ENCODE assay signal across 10 mouse cellular contexts in genomic region chr13:91431392-91432355, GRCm38 (mm10). TPM values are rescaled to one million over a fixed set of nuclear protein-coding genes. Genes with fewer than 3 reads are reported as not detected.
DNase-seq lines count a peak whose midpoint lies in the region; ATAC-seq and TF ChIP-seq lines count a peak whose summit lies in the region.
"Had no signal": no experiment of that assay in that cellular context is flagged by ENCODE, and none has a peak within 500 bp of the region (broad histone marks: within the 10 kb centered on the region; RNA-seq: fewer than 3 reads in every experiment).

No protein-coding gene starts in this region.

- no peak overlapping the region; the same call in 1 of the 2 replicates for H3K4me3 ChIP-seq in left cerebral cortex, adult 2 months
- no peak overlapping the region for H3K4me3 ChIP-seq in embryonic facial prominence, embryonic 11.5 days (ENCODE audit: low read depth, low read length)
- H3K4me3 ChIP-seq in hindbrain, embryonic 12.5 days, result no peak overlapping the region
- no peak overlapping the region for H3K4me3 ChIP-seq in heart, embryonic 11.5 days (ENCODE audit: low read depth, low read length)

- ATAC-seq in embryonic facial prominence, embryonic 11.5 days (replicated peaks; ENCODE audit: insufficient number of reproducible peaks, low FRiP score, low TSS enrichment, low read depth), result no peak; the same call in 1 of the 2 replicates
- ATAC-seq in hindbrain, embryonic 12.5 days (ENCODE audit: low FRiP score), result peak; percentile 70; the same call in 1 of the 2 replicates
- no peak for ATAC-seq in heart, embryonic 11.5 days (replicated peaks; ENCODE audit: insufficient number of reproducible peaks, low FRiP score, low TSS enrichment)

- H3K9ac ChIP-seq in embryonic facial prominence, embryonic 11.5 days (replicated peaks; ENCODE audit: low read length), result no peak overlapping the region
- H3K9ac ChIP-seq in hindbrain, embryonic 12.5 days, result no peak overlapping the region
- H3K9ac ChIP-seq in heart, embryonic 11.5 days (ENCODE audit: low read depth, low read length), result no peak overlapping the region

- DNase-seq in left cerebral cortex, adult 2 months (ENCODE audit: extremely low spot score in 1 of 2, low spot score in 2 of 2), result no peak
- DNase-seq in left cerebral cortex, postnatal 4 days, result no peak
- DNase-seq in embryonic facial prominence, embryonic 11.5 days (ENCODE audit: low spot score), result peak; percentile 30
- peak; percentile 20 for DNase-seq in neural tube, embryonic 10.5 days (ENCODE audit: extremely low spot score, low spot score)
- no peak for DNase-seq in thymus, postnatal 25 days
- no peak for DNase-seq in spleen, postnatal 36 days (ENCODE audit: low spot score in 2 of 2)
- DNase-seq: thymus, postnatal 36 days had no signal

- intact Hi-C loops in left cerebral cortex, adult 2 months (cut with DNase I), result loop anchor here (2.0 kb wide), 1 partner anchor 61 kb away; no protein-coding TSS in a partner anchor
- intact Hi-C loops in left cerebral cortex, postnatal 4 days (cut with DNase I), result no loop called here

- peak overlapping the region; percentile 3; the same call in 1 of the 2 replicates for H3K27ac ChIP-seq in left cerebral cortex, adult 2 months
- H3K27ac ChIP-seq in embryonic facial prominence, embryonic 11.5 days (replicated peaks; ENCODE audit: low read depth, low read length), result no peak overlapping the region
- H3K27ac ChIP-seq in hindbrain, embryonic 12.5 days, result no peak overlapping the region
- no peak overlapping the region for H3K27ac ChIP-seq in heart, embryonic 11.5 days (ENCODE audit: low read depth, low read length)
- H3K27ac ChIP-seq: macrophage had no signal

- no peak for TF ChIP-seq CTCF in left cerebral cortex, adult 2 months (IDR thresholded peaks at IDR 0.05)

- no peaks in the 10 kb centered on the region for H3K36me3 ChIP-seq in embryonic facial prominence, embryonic 11.5 days (replicated peaks; ENCODE audit: control insufficient read depth, insufficient read depth, low read depth, low read length)
- no peaks in the 10 kb centered on the region for H3K36me3 ChIP-seq in hindbrain, embryonic 12.5 days
- no peaks in the 10 kb centered on the region for H3K36me3 ChIP-seq in heart, embryonic 11.5 days (ENCODE audit: control insufficient read depth, insufficient read depth, low read length)

- no peak overlapping the region for H3K4me2 ChIP-seq in embryonic facial prominence, embryonic 11.5 days (ENCODE audit: low read depth, low read length)
- H3K4me2 ChIP-seq in hindbrain, embryonic 12.5 days (replicated peaks), result no peak overlapping the region
- no peak overlapping the region for H3K4me2 ChIP-seq in heart, embryonic 11.5 days

- WGBS in embryonic facial prominence, embryonic 11.5 days, result 56% methylated on average over 12 of the region's 12 CpGs
- 51% methylated on average over 12 of the region's 12 CpGs for WGBS in hindbrain, embryonic 12.5 days
- WGBS in heart, embryonic 11.5 days (ENCODE audit: insufficient replicate concordance), result 65% methylated on average over 12 of the region's 12 CpGs

- H3K27me3 ChIP-seq in embryonic facial prominence, embryonic 11.5 days (ENCODE audit: control insufficient read depth, insufficient read depth, low read length), result no peaks in the 10 kb centered on the region
- no peaks in the 10 kb centered on the region for H3K27me3 ChIP-seq in hindbrain, embryonic 12.5 days
- H3K27me3 ChIP-seq in heart, embryonic 11.5 days (ENCODE audit: control insufficient read depth, insufficient read depth, low read length), result no peaks in the 10 kb centered on the region

- H3K4me1 ChIP-seq in embryonic facial prominence, embryonic 11.5 days (ENCODE audit: control insufficient read depth, insufficient read depth, low read length), result no peaks in the 10 kb centered on the region
- H3K4me1 ChIP-seq in hindbrain, embryonic 12.5 days, result peaks cover 13% of the 10 kb centered on the region; the same call in 1 of the 2 replicates
- H3K4me1 ChIP-seq in heart, embryonic 11.5 days (ENCODE audit: control insufficient read depth, insufficient read depth, low read length), result no peaks in the 10 kb centered on the region

- H3K9me3 ChIP-seq in embryonic facial prominence, embryonic 11.5 days (replicated peaks; ENCODE audit: control insufficient read depth, low read length), result no peaks in the 10 kb centered on the region
- H3K9me3 ChIP-seq in hindbrain, embryonic 12.5 days (replicated peaks), result no peaks in the 10 kb centered on the region
- H3K9me3 ChIP-seq in heart, embryonic 11.5 days (replicated peaks; ENCODE audit: control insufficient read depth, low read length), result no peaks in the 10 kb centered on the region

RNA-seq across cellular contexts. Expression of gene Ssbp2, which starts 28.4 kb away (rescaled TPM):
- 100 to 1,000 TPM; 137 to 148 TPM for total RNA-seq in left cerebral cortex, adult 2 months (2021)
- total RNA-seq in left cerebral cortex, postnatal 4 days (2021), result 100 to 1,000 TPM; 268 to 332 TPM
- polyA plus RNA-seq in embryonic facial prominence, embryonic 11.5 days (2014; fragmentation: Nextera tagmentation; extraction: Ambion mirVana), result 193 and 198 TPM in 2 replicates
- 153 and 159 TPM in 2 replicates for polyA plus RNA-seq in hindbrain, embryonic 12.5 days (2016; fragmentation: Nextera tagmentation; extraction: Ambion mirVana)
- polyA plus RNA-seq in heart, embryonic 11.5 days (2014; fragmentation: Nextera tagmentation; extraction: Ambion mirVana), result 96.0 and 97.8 TPM in 2 replicates

Comparison
In these comparisons a context has a peak if more than half of its experiments do, and no peak if none do; other contexts are left out.
1. DNase-seq: peak in embryonic facial prominence, embryonic 11.5 days (single experiment) and neural tube, embryonic 10.5 days (single experiment); none in left cerebral cortex, adult 2 months (0 of 2), left cerebral cortex, postnatal 4 days (single experiment), thymus, postnatal 25 days (single experiment) and spleen, postnatal 36 days (0 of 2).